Mouse (Mus musculus): ENCODE data around the gene Tmem209.

GRCm38 (mm10) chr6:30499049-30499448, 10.5 kb downstream of the Tmem209 start:
- TF ChIP-seq MXI1 (IDR thresholded peaks at IDR 0.05; ENCODE audit: low read depth, low read length): no peak
- no peak for TF ChIP-seq GATA1 (IDR thresholded peaks at IDR 0.05; ENCODE audit: low read depth, low read length)
